Mouse (Mus musculus): ENCODE measurements around the gene Slc1a1.
A peak's percentile ranks its signal among the peaks of the same experiment; 100 is the strongest.

Slc1a1 gene

GRCm38 (mm10) chr19:28852001-28852400 lies 17.2 kb downstream of the Slc1a1 start:
- no peak for DNase-seq (ENCODE audit: extremely low spot score, low read depth, low spot score)

- DNase-seq (ENCODE audit: extremely low spot score, low read depth, low spot score): no peak
Observed at GRCm38 (mm10) chr19:28854831-28855230, 20.0 kb downstream of the Slc1a1 start.

GRCm38 (mm10) chr19:28860246-28860645 lies 25.4 kb downstream of the Slc1a1 start:
- DNase-seq (ENCODE audit: extremely low spot score, low read depth, low spot score): no peak

- no peak for DNase-seq (ENCODE audit: extremely low spot score, low read depth, low spot score)
Observed at GRCm38 (mm10) chr19:28863626-28864025, 28.8 kb downstream of the Slc1a1 start.

GRCm38 (mm10) chr19:28864981-28865380 lies 30.1 kb downstream of the Slc1a1 start:
- DNase-seq (ENCODE audit: extremely low spot score, low read depth, low spot score): no peak

GRCm38 (mm10) chr19:28865501-28865900 lies 30.7 kb downstream of the Slc1a1 start:
- no peak for DNase-seq (ENCODE audit: extremely low spot score, low read depth, low spot score)

- no peak for DNase-seq (ENCODE audit: extremely low spot score, low read depth, low spot score)
Observed at GRCm38 (mm10) chr19:28869251-28869855, 34.5 kb downstream of the Slc1a1 start.

- DNase-seq (ENCODE audit: extremely low spot score, low read depth, low spot score): no peak
Observed at GRCm38 (mm10) chr19:28870351-28870750, 35.5 kb downstream of the Slc1a1 start.

- no peak for DNase-seq (ENCODE audit: extremely low spot score, low read depth, low spot score)
Observed at GRCm38 (mm10) chr19:28879476-28879875, 44.6 kb downstream of the Slc1a1 start.

GRCm38 (mm10) chr19:28883126-28883525 lies 48.3 kb downstream of the Slc1a1 start:
- DNase-seq (ENCODE audit: extremely low spot score, low read depth, low spot score): no peak

- no peak for DNase-seq (ENCODE audit: extremely low spot score, low read depth, low spot score)
Observed at GRCm38 (mm10) chr19:28888496-28888895, 53.6 kb downstream of the Slc1a1 start.

- no peak for DNase-seq (ENCODE audit: extremely low spot score, low read depth, low spot score)
Observed at GRCm38 (mm10) chr19:28889251-28889650, 54.4 kb downstream of the Slc1a1 start.

GRCm38 (mm10) chr19:28891238-28891637 lies 56.4 kb downstream of the Slc1a1 start:
- no peak for DNase-seq (ENCODE audit: extremely low spot score, low read depth, low spot score)

- DNase-seq (ENCODE audit: extremely low spot score, low read depth, low spot score): no peak
Observed at GRCm38 (mm10) chr19:28891864-28892263, 57.0 kb downstream of the Slc1a1 start.

GRCm38 (mm10) chr19:28896639-28897038 lies 61.8 kb downstream of the Slc1a1 start:
- DNase-seq (ENCODE audit: extremely low spot score, low read depth, low spot score): no peak

- no peak for DNase-seq (ENCODE audit: extremely low spot score, low read depth, low spot score)
Observed at GRCm38 (mm10) chr19:28897497-28897896, 62.6 kb downstream of the Slc1a1 start.

GRCm38 (mm10) chr19:28900771-28901170 lies 65.9 kb downstream of the Slc1a1 start:
- no peak for DNase-seq (ENCODE audit: extremely low spot score, low read depth, low spot score)

GRCm38 (mm10) chr19:28902111-28902510 lies 67.3 kb downstream of the Slc1a1 start:
- no peak for DNase-seq (ENCODE audit: extremely low spot score, low read depth, low spot score)

GRCm38 (mm10) chr19:28902806-28903205 lies 68.0 kb downstream of the Slc1a1 start:
- no peak for DNase-seq (ENCODE audit: extremely low spot score, low read depth, low spot score)

- no peak for DNase-seq (ENCODE audit: extremely low spot score, low read depth, low spot score)
Observed at GRCm38 (mm10) chr19:28903536-28904119, 68.8 kb downstream of the Slc1a1 start.

- DNase-seq (ENCODE audit: extremely low spot score, low read depth, low spot score): peak; percentile 35
Observed at GRCm38 (mm10) chr19:28908186-28908585, 73.3 kb downstream of the Slc1a1 start.

GRCm38 (mm10) chr19:28908693-28909092 lies 73.8 kb downstream of the Slc1a1 start:
- DNase-seq (ENCODE audit: extremely low spot score, low read depth, low spot score): no peak

- no peak for DNase-seq (ENCODE audit: extremely low spot score, low read depth, low spot score)
Observed at GRCm38 (mm10) chr19:28914598-28914997, 79.7 kb downstream of the Slc1a1 start.
